Mouse (Mus musculus) embryonic facial prominence, embryonic 14.5 days (tissue): ENCODE measurements around the gene Dbndd1. TPM values are rescaled to one million over a fixed set of nuclear protein-coding genes. Genes with fewer than 3 reads are reported as not detected.
"Not testable (repeated sequence)": the region's sequence is repeated elsewhere in the genome, so short reads cannot be mapped to it uniquely, and the experiment has no call there.

Source experiments
- ATAC-seq: fragments of 200-750 bp; cut with Nextera tagmentation; 2 replicates; pipeline ENCODE4 v1.8.0; 2017; ENCODE audit warnings: low read depth, moderate number of reproducible peaks, moderate TSS enrichment
- DNase-seq: peaks from one replicate; pipeline ENCODE4 v3.0.0-alpha.2; 2015; ENCODE audit warnings: low spot score
- H3K27ac ChIP-seq: fragments of 300-500 bp; sonication (generic); replicated peaks from 2 replicates; pipeline ENCODE4 v1.5.1; 2014; ENCODE audit warnings: low read depth, mild to moderate bottlenecking, low read length, moderate library complexity
- H3K27me3 ChIP-seq: fragments of 300-500 bp; sonication (generic); replicated peaks from 2 replicates; pipeline ENCODE4 v1.6.1; 2014; ENCODE audit warnings: low read length; ENCODE audit not compliant: control insufficient read depth, insufficient read depth
- H3K36me3 ChIP-seq: fragments of 300-500 bp; sonication (generic); 2 replicates; pipeline ENCODE4 v1.6.1; 2014; ENCODE audit warnings: low read length, mixed read lengths; ENCODE audit not compliant: control insufficient read depth, insufficient read depth
- H3K4me1 ChIP-seq: fragments of 300-500 bp; sonication (generic); 2 replicates; pipeline ENCODE4 v1.6.1; 2014; ENCODE audit warnings: antibody characterized with exemption, low read length; ENCODE audit not compliant: control insufficient read depth, insufficient read depth
- H3K4me2 ChIP-seq: fragments of 300-500 bp; sonication (generic); 2 replicates; pipeline ENCODE4 v1.6.1; 2014; ENCODE audit warnings: low read depth, mild to moderate bottlenecking, low read length, moderate library complexity, mixed read lengths
- H3K4me3 ChIP-seq: fragments of 300-500 bp; sonication (generic); 2 replicates; pipeline ENCODE4 v1.5.1; 2014; ENCODE audit warnings: low read depth, mild to moderate bottlenecking, low read length
- H3K9ac ChIP-seq: fragments of 300-500 bp; sonication (generic); 2 replicates; pipeline ENCODE4 v1.6.1; 2014; ENCODE audit warnings: low read depth, mild to moderate bottlenecking, low read length, moderate library complexity, mixed read lengths
- H3K9me3 ChIP-seq: fragments of 300-500 bp; sonication (generic); 2 replicates; pipeline ENCODE4 v1.6.1; 2016; ENCODE audit warnings: low read length; ENCODE audit not compliant: control insufficient read depth
- WGBS: fragments of 180-500 bp; shearing (Covaris S2); extraction: QIAGEN DNeasy Blood & Tissue Kit; methylation state at CpG from one replicate; pipeline ENCODE4 v1.1.7; 2014; 5-methylcytosine and 5-hydroxymethylcytosine counted together
- polyA plus RNA-seq: library from polyadenylated mRNA; unstranded; fragments of >200 nt; fragmentation: Nextera tagmentation; extraction: Ambion mirVana; gene quantifications from 2 replicates; pipeline ENCODE4 v1.2.1, GENCODE M21; 2014

Gene Dbndd1
- polyA plus RNA-seq, 1 experiment from 2014 or later: 14.4 TPM

GRCm38 (mm10) chr8:123478456-123479218 lies 36.6 kb downstream of the Dbndd1 start:
- peak overlapping the region; percentile 90 for H3K4me3 ChIP-seq
- 32% methylated on average over 16 of the region's 16 CpGs for WGBS
- peak overlapping the region; percentile 93 for H3K27ac ChIP-seq
- H3K27me3 ChIP-seq: no peaks in the 10 kb centered on the region
- peak overlapping the region; percentile 84 for H3K9ac ChIP-seq
- H3K9me3 ChIP-seq: no peaks in the 10 kb centered on the region
- DNase-seq: peak; percentile 11
- ATAC-seq: no peak
- H3K36me3 ChIP-seq: peaks cover 29% of the 10 kb centered on the region
- H3K4me1 ChIP-seq: peaks cover 14% of the 10 kb centered on the region
- H3K4me2 ChIP-seq: peak overlapping the region; percentile 79

GRCm38 (mm10) chr8:123477737-123478258 lies 37.5 kb downstream of the Dbndd1 start, which contains the start of gene Afg3l1:
Afg3l1 (plus strand) TSS chr8:123477903.
- H3K9ac ChIP-seq: peak within 1 kb of the TSS; percentile 84
- peaks cover 25% of the 10 kb centered on the region for H3K36me3 ChIP-seq
- ATAC-seq: peak; percentile 95
- peak; percentile 94 for DNase-seq
- no peaks in the 10 kb centered on the region for H3K9me3 ChIP-seq
- H3K4me1 ChIP-seq: peaks cover 14% of the 10 kb centered on the region
- H3K27me3 ChIP-seq: no peaks in the 10 kb centered on the region
- H3K27ac ChIP-seq: peak within 1 kb of the TSS; percentile 93
- H3K4me2 ChIP-seq: peak within 1 kb of the TSS; percentile 79
- under 1% methylated on average over 24 of the region's 58 CpGs for WGBS
- peak within 1 kb of the TSS; percentile 90 for H3K4me3 ChIP-seq

- Histone ChIP-seq H3K27ac (peak overlapping the region; percentile 93), H3K4me2 (peak overlapping the region; percentile 79), H3K4me1 (peaks cover 14% of the 10 kb centered on the region), H3K4me3 (peak overlapping the region; percentile 90), H3K9ac (peak overlapping the region; percentile 84), H3K9me3 (no peaks in the 10 kb centered on the region), H3K27me3 (no peaks in the 10 kb centered on the region), H3K36me3 (peaks cover 18% of the 10 kb centered on the region)
- WGBS: 9% methylated on average over 34 of the region's 34 CpGs
- ATAC-seq: peak; percentile 31
- peak; percentile 22 for DNase-seq
Measured at GRCm38 (mm10) chr8:123476911-123477736, 38.1 kb downstream of the Dbndd1 start.

GRCm38 (mm10) chr8:123474549-123474948 lies 40.7 kb downstream of the Dbndd1 start:
- not testable (repeated sequence) for H3K9ac ChIP-seq, H3K27ac ChIP-seq, H3K4me3 ChIP-seq, ATAC-seq, H3K27me3 ChIP-seq, H3K36me3 ChIP-seq, H3K4me2 ChIP-seq, H3K9me3 ChIP-seq, DNase-seq
- peaks cover 14% of the 10 kb centered on the region for H3K4me1 ChIP-seq
- WGBS: 63% methylated on average over 5 of the region's 5 CpGs

- H3K4me2 ChIP-seq, H3K4me1 ChIP-seq, H3K27ac ChIP-seq, H3K9me3 ChIP-seq, H3K9ac ChIP-seq, H3K27me3 ChIP-seq, DNase-seq, H3K4me3 ChIP-seq, H3K36me3 ChIP-seq, ATAC-seq: not testable (repeated sequence)
- 71% methylated on average over 6 of the region's 6 CpGs for WGBS
Measured at GRCm38 (mm10) chr8:123472991-123473390, 42.3 kb downstream of the Dbndd1 start.

GRCm38 (mm10) chr8:123467476-123467875 lies 47.8 kb downstream of the Dbndd1 start:
- Histone ChIP-seq H3K9me3 (no peaks in the 10 kb centered on the region), H3K4me1 (no peaks in the 10 kb centered on the region), H3K27ac (no peak overlapping the region), H3K4me2 (no peak overlapping the region), H3K27me3 (no peaks in the 10 kb centered on the region), H3K9ac (no peak overlapping the region), H3K36me3 (0 out of 2 replicates have a peak, but pooled peaks cover 8% of the 10 kb centered on the region), H3K4me3 (no peak overlapping the region)
- 69% methylated on average over 3 of the region's 3 CpGs for WGBS
- no peak for ATAC-seq
- DNase-seq: no peak

- no peak for ATAC-seq
- no peaks in the 10 kb centered on the region for H3K27me3 ChIP-seq
- H3K4me2 ChIP-seq: no peak overlapping the region
- peaks cover 45% of the 10 kb centered on the region for H3K36me3 ChIP-seq
- H3K4me3 ChIP-seq: no peak overlapping the region
- H3K9me3 ChIP-seq: no peaks in the 10 kb centered on the region
- no peak overlapping the region for H3K27ac ChIP-seq
- WGBS: 80% methylated on average over 4 of the region's 4 CpGs
- DNase-seq: no peak
- no peak overlapping the region for H3K9ac ChIP-seq
- no peaks in the 10 kb centered on the region for H3K4me1 ChIP-seq
Measured at GRCm38 (mm10) chr8:123463651-123464050, 51.6 kb downstream of the Dbndd1 start.
